Mouse (Mus musculus): ENCODE data around the gene Rrbp1. TPM values are rescaled to one million over a fixed set of nuclear protein-coding genes. Genes with fewer than 3 reads are reported as not detected.

Gene Rrbp1
- total RNA-seq, 2 experiments from 2014 or later = 65.1 to 71.8 TPM

DNA sequence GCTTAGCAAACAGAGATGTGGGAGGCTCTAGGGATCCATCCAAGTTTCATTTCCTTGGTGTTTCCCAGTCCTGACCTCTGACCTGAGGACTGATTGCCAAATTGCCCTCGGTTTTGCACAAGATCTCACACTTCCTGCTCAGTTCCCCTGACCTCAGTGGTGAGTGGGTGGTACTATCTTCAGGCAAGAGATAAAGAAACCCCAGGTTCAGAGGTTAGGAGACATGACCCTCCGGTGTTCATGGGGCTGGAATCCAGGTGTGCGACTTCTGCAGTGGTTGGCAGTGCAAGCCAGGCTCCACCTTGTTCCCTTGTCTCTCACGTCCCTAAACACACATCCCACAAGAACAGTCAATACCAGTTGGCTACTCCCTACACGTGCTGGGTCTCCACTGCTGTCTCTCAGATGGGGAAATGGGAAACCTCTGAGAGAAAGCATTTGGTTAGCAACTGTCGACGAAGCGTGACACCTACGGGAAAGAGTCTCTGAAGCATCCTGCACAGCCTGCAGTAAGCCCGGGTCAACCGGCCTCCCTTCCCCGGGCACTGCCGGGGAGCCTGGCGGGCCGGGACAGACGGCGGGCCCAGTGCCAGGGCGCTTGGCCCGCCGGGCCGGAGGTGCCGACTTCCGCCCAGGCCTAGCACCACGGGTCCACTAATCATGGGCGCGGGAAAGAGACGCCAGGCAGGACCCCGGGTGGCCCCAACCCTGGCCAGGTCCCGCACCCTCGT is 1.3 kb downstream of the Rrbp1 start:
- intact Hi-C loops (cut with DNase I) = loop anchor here (5.0 to 10.0 kb wide), 2 partner anchors 155 to 203 kb away; no protein-coding TSS in a partner anchor
- no peak for DNase-seq (ENCODE audit: low spot score in 2 of 2)

DNA sequence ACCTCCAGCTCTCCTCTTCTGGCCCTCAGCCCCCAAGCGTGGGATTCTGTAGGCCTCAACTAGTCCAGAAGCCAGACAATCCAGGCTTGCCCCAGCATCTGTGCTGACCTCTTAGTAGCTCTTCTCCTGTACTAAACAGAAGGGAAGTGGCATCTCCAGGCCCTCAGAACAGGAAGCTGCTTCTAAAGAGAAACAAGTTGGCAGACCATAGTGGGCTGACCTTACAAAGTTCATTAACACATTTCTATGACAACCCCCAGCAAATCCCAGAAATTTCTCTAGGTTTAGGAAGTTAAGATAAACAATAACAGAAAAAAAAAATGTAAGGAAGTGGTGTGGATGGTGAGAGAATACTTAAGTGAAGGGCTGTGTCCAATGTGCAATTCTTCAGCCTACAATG is 2.0 kb downstream of the Rrbp1 start:
- no peak for DNase-seq (ENCODE audit: low spot score in 2 of 2)
- intact Hi-C loops (cut with DNase I) = loop anchor here (5.0 kb wide), 1 partner anchor 203 kb away; no protein-coding TSS in a partner anchor

DNA sequence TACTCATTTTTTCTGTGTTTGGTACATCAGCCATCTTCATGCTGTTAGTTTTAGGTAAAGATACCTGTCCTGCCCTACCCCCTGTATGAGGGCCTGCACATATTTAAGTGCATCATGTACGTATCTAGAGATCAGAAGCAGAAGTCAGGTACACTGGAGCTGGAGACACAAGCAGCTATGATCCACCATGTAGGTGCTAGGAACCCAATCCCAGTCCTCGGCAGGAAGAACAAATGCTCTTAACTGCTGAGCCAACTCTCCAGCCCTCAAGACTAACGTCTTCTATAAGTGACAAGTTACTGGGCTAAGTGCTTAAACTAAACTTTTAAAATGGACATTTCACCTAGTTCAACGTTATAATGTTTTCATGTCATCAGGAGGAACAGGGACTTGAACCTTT is 3.9 kb downstream of the Rrbp1 start:
- intact Hi-C loops (cut with DNase I) = loop anchor here (5.0 kb wide), 1 partner anchor 205 kb away; no protein-coding TSS in a partner anchor
- no peak for DNase-seq (ENCODE audit: low spot score in 2 of 2)

DNA sequence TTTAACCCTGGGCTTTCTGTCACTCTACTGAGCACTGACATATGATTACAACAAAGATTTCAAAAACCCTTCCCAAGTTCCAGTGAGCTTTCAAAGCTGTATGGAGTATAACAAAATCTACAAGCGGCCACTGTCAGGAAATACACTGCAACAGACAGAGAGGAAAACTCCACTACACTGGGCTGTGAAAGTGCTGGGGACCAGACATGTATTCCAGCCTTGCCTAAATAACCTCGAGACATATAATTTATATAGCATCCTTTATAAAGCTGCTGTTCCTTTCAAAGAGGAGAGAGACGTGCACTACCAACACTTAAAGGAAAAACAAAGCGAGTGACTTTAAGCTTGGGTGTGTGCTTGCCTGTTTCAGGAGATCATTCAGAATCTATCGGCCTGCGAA is 4.4 kb downstream of the Rrbp1 start:
- DNase-seq (ENCODE audit: low spot score in 2 of 2) = no peak
- intact Hi-C loops (cut with DNase I) = loop anchor here (5.0 kb wide), 1 partner anchor 206 kb away; no protein-coding TSS in a partner anchor

DNA sequence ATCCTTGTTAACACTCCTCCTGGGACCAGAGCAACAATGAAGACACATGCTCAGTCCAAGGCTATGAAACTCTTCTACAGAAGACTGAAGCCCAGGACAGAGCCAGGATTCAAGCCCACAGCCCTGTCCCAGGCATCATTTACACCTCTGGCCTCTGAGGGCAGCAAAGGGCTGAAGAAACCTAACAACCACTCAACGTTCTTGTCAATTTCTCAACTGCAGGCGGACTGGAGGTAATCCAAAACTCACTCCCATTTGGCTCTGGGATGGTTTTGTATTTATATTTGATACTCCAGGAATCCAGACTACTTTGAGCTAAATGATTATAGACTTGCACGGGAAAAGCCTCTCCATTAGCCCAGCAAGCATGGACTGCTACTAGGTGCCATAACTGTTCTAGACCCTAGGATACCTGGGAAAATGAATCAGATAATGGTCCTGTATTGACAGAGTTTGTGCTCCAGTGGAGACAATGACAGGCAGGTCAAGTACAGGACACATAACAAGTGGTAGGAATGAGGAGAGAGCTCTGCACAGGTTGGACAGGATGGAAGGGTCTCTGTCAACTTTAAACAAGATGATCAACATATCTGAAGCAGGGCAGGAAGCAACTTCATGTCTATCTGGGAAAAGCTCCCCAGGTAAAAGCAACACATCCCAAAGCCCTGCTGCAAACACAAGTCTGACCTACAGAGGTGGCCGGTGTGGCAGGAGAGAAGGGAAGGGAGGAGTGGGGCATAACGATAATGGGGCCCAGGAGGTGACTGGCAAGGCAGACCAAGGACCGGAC is 5.7 kb downstream of the Rrbp1 start:
- intact Hi-C loops (cut with DNase I) = loop anchor here (5.0 kb wide), 1 partner anchor 207 kb away; no protein-coding TSS in a partner anchor
- no peak for DNase-seq (ENCODE audit: low spot score in 2 of 2)

DNA sequence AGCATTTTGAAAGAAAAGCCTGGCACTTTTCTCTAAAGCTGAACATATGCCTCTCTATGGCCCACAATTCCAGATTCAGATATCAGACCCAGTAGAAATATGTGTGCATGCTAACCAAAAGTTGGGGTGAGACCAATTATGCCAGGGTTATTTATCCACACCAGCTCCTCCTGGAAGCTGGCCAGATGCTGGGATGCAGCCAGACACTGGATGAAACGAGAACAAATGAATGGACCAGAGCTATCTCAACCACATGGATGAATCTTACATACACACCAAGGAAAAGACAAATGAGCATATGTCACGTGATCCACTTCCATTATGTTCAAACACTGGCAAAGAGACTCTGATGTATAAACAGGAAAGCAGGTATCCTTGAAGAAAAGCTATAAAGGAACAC is 7.5 kb downstream of the Rrbp1 start:
- DNase-seq (ENCODE audit: low spot score in 2 of 2) = no peak
- intact Hi-C loops (cut with DNase I) = no loop called here

DNA sequence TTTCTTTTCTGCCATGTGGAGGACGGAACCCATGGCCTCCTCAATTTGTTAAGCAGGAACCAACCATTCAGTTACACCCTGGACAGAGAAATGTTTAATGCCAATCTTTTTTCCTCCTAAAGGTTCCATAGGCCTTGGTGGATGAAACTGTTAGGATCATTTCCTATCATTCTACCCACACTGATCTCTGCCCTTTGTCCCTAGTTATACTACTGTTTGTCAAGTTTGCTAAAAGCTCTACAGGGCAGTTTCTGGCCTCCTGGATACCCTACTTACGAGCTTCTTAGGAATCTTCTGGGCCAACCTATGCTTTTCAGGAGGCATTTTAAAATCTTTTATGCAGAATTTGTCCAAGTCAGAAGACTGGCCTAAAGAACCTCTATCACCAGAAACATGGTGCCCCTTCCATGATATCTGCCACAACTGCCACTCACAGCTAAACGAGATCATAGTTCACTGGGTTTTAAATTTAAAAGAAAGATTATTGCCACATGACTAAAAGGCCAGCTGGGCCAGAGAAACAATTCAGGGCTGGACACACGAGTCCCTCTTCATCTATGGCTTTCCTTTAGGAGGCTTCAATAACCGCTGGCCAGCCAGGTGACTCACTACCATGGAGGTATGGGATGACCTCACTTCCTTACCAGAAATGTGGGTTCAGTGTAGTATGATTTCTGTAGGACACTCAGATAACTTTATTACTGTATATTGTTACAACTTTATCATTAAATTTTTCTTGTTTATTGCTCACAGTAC is 8.7 kb downstream of the Rrbp1 start:
- intact Hi-C loops (cut with DNase I) = no loop called here
- DNase-seq (ENCODE audit: low spot score in 2 of 2) = no peak

DNA sequence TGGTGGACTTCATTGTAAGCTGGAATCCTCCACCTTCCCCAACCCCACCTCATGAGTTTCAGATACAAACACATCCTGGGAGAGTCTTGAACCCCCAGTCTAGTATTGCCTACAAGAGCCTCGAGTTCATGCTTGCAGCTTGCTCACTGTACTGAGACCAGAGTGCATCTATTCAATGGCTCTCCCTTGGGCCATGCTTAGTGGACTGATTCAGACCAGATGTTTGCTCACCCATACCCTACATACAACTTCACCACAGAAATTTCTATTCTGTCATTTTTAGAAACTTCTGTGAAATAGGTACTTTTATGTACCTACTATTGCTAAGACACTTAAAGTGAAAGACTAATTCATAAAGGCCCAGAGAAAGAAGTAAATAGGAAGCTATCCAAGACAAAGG is 18.1 kb downstream of the Rrbp1 start:
- DNase-seq (ENCODE audit: low spot score in 2 of 2) = no peak
- intact Hi-C loops (cut with DNase I) = no loop called here

DNA sequence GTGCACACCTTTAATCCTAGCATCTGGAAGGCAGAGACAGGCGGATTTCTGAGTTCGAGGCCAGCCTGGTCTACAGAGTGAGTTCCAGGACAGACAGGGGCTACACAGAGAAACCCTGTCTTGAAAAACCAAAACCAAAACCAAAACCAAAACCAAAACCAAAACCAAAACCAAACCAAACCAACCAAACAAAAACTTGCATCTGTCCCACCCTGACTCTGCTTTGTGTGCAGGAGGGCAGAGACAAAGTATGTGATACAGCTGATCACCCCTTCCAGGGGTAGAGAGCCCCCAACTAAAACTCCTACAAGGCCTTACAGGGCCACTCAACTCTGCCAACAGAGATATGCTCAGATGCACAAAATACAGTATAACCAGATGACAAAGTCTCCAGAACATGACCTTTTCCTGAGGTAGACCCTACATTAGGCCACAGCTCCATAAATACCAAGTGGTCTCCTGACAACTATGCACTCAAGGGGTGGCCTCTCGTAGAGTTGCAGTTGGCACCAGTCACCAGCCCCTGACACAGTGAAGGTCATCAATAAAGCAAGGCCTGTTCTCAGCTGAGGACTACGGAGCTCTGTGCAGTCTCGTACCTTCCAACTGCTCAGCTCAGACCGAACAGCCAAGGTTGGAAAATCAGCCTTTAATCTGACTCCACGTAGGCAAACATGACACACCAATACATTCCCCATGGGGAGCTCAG is 18.9 kb downstream of the Rrbp1 start:
- DNase-seq (ENCODE audit: low spot score in 2 of 2) = no peak
- intact Hi-C loops (cut with DNase I) = no loop called here

DNA sequence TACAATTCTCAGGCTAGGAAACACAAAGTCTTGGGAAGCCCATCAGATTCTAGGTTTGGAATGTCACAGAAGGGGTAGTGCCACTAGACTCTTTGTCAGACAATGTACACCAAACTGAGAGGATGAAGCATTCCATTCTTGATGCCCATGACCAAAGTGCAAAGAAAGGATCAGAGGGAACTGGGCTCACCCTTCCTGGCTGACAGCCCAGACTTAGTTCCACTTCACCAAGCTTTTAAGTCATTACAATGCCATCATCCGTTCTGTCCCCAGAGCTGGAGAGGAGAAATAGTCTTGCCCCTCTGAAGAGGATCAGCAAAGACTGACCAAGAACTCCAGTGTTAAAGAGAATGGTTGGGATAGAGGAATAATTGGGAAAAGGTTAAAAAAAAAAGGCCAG is 20.1 kb downstream of the Rrbp1 start:
- intact Hi-C loops (cut with DNase I) = no loop called here
- no peak for DNase-seq (ENCODE audit: low spot score in 2 of 2)

DNA sequence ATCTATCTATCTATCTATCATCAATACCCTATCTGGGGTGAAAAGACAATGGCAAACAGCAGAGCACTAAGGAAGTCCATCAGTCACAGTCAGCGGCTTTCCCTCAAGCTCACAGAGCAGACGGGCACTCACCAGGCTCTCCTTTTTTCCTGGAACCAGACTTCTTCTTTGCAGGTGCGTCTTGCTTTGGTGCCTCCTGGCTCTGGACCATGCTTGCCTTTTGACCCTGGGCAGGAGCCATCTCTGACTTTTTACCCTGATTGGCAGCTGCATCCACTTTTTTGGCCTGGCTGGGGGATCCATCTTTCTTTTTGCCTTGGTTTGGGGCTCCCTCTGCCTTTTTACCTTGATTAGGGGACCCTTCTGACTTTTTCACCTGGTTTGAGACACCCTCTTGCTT is 23.0 kb downstream of the Rrbp1 start:
- intact Hi-C loops (cut with DNase I) = no loop called here
- DNase-seq (ENCODE audit: low spot score in 2 of 2) = no peak

DNA sequence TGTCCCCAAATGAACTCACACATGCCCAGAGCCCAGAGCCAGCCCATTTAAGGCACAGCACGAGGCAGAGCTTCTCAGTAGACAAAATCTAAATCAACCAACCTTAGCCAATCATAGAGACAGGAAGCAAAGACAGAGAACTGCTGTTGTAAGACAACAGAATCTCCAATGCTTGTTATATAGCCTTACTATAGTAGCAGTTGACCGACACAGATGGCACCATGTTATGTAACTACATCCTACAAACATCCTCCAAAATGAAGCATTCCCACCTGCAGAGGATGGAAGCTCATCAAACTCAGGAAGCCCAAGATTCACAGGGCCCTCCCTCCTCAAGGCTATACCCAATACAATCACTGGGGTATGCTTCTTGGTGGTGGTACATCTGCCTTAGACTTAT is 23.6 kb downstream of the Rrbp1 start:
- intact Hi-C loops (cut with DNase I) = no loop called here
- no peak for DNase-seq (ENCODE audit: low spot score in 2 of 2)

DNA sequence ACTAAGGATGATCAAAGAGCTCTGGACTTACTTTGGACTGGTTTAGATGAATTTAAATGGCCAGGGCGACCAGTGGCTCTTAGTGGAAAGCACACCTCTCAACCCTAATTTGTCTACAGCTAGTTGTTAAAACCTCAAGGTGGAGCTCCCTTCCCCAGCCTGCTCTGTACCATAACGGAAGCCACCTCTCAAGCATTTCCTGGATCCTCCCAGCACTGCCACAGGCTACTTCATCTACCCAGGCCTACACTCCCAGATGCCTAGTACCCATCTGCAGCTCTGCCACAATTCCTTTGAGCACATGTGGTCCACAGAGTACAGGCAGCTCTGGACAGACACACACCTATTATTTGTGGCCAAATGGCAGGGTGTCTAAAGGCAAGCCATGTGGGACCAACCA is 27.6 kb downstream of the Rrbp1 start:
- no peak for DNase-seq (ENCODE audit: low spot score in 2 of 2)
- intact Hi-C loops (cut with DNase I) = loop anchor here (5.0 kb wide), 1 partner anchor 116 kb away; no protein-coding TSS in a partner anchor

DNA sequence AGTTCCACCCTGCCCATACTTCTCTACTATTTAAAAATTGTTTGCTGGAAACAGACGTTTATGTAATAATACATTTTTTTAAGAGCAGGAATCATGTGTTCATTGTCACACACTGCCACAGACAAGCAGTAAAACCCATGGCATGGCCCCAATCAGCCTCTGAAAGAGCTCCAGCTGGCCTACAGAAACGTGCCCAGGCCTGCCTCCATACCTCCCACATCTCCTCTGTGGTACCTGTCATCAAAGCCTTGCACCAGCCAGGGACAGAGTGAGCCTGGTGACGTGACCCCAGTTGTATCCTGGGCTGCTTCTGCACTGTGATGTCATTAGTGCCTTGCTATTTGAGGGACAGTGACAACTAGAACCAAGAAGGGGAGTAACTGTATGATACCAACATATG is 28.2 kb downstream of the Rrbp1 start:
- DNase-seq (ENCODE audit: low spot score in 2 of 2) = no peak

DNA sequence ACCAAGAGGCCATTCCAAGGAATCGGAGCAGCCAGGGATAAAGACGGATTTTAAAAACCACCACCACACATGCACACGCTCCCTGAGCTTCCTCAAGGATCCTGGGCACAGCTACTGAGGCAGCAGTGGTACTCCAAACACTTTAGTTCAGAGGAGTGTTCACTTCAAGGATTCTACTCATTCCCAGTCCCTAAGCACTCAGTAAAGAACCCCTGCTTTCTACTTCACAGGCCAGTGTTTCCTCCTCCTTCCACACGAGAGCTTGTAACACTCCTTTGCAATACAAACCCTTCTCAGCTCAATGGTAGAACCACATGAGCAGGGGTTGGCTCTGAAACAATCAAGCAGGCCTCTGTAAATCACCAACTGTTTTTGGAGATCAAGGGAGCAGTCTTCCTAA is 28.9 kb downstream of the Rrbp1 start:
- DNase-seq (ENCODE audit: low spot score in 2 of 2) = no peak
- intact Hi-C loops (cut with DNase I) = loop anchor here (5.0 kb wide), 1 partner anchor 115 kb away; no protein-coding TSS in a partner anchor

More for the DNA sequence above, 28.2 kb downstream of the Rrbp1 start:
- intact Hi-C loops (cut with DNase I) = loop anchor here (5.0 kb wide), 1 partner anchor 116 kb away; no protein-coding TSS in a partner anchor

DNA sequence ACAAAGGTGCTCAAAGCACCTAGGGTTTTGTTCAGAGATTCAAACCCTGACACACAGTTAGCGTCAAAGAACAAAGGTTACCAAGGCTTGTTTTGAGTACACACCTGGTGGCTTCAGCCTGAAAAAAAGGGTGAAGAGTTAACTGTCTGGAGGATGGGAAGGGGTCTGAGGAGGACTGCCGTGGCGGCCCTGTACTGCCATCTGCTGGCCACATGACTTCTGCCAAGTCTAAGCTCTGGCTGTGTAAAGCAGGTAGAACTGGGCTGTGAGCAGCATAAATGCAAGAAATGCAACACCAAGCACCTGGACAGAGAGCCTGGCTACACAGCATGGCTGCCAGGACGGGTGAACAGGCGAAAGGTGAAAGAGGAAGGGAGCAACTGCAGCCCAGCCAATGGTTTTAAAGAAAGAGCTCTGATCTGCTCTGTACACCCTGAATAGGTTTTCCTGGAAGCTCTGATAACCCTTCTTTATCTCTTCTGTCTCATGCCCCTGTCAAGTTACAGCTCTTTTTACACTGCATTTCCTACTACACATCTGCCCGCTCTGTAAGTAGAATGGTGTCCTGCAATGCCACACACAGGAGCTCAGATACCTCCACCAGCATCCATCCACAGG is 30.2 kb downstream of the Rrbp1 start:
- intact Hi-C loops (cut with DNase I) = loop anchor here (5.0 kb wide), 1 partner anchor 114 kb away; no protein-coding TSS in a partner anchor
- peak; percentile 39 to 42 for DNase-seq (ENCODE audit: low spot score in 2 of 2)

DNA sequence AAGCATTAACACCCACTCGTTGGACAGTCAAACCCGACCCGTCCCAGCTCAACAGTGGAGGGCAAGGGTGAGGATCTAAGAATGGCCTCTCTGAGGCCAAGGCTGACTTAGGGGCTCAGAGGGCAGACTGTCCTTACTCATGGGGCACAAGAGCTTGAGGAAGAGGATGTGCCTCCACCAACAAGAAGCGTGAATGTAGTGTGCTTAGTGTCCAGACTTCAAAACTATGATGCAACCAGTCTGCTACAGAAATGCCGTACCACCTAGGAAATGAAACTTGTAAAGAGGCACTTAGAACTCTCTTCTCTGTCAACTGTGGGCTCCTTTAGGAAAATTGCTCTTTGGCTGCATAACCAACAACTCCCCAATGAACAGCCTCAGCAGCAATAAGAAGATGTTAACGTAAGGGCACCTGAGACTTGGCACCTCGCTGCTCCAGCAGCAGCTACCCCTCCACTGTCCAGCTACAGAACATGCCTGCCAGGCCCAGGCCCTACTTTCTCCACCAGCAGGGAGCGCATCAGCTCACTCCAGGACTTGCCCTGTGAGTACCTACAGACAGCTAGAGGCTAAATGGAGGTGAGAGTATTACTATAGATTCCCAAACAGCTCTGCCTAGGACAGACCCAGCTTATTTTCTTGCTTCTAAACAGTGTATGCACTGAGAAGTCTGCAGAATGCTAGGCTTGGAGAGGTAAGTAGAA is 32.5 kb downstream of the Rrbp1 start:
- no peak for DNase-seq (ENCODE audit: low spot score in 2 of 2)
- intact Hi-C loops (cut with DNase I) = no loop called here

DNA sequence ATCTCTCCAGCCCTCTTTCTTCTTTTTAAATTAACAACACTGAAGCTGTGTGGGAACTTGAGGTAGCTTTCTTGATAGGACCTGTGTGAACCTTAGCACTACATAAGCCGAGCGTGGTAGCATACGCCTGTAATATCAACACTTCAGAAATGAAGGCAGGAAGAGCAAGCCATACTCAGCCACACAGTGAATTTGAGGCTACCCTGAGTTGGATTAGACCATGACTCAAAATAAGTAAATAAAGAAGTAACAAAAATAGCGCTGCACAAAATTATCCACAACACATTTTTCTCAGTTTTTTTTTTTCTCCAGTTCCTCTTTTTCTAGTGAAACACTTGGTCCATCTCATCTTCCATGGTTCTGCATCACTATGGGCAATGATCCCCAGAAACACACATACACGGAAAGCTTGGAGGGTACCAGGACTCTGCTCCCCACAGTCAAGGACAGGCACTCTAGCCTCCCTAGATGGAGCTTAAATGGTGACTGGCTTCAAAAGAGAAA is 35.9 kb downstream of the Rrbp1 start:
- intact Hi-C loops (cut with DNase I) = no loop called here
- DNase-seq (ENCODE audit: low spot score in 2 of 2) = no peak

All from left cerebral cortex, postnatal 36 days (tissue).